Mouse (Mus musculus) brain, embryonic 14.5 days (tissue): ENCODE data around the gene Ngf. TPM values are rescaled to one million over a fixed set of nuclear protein-coding genes. Genes with fewer than 3 reads are reported as not detected.

Source experiments
- DNase-seq: peaks from one replicate; pipeline ENCODE4 v3.0.0-alpha.2; 2011; ENCODE audit warnings: low read depth
- CTCF ChIP-seq: fragments of 200-500 bp; IDR thresholded peaks from 2 replicates; pipeline ENCODE4 v1.5.1; 2012; ENCODE audit warnings: inconsistent platforms, mild to moderate bottlenecking, moderate library complexity, borderline replicate concordance; ENCODE audit not compliant: insufficient read depth, insufficient read length; ENCODE audit errors: extremely low read depth
- POLR2A ChIP-seq: fragments of 200-500 bp; IDR thresholded peaks from 2 replicates; pipeline ENCODE4 v1.6.1; 2012; ENCODE audit warnings: mild to moderate bottlenecking, inconsistent platforms, borderline replicate concordance; ENCODE audit not compliant: poor library complexity, insufficient read depth, insufficient read length, severe bottlenecking; ENCODE audit errors: extremely low read depth
- polyA plus RNA-seq: library from polyadenylated mRNA; depleted of rRNA; stranded (reverse); fragments of >200 nt; gene quantifications from 2 replicates; pipeline ENCODE4 v1.2.3, GENCODE M21; 2012

The Ngf gene
- polyA plus RNA-seq, 1 experiment: 3.2 TPM

GRCm38 (mm10) chr3:102516937-102517336 is 47.2 kb downstream of the Ngf start:
- no peak for DNase-seq
- TF ChIP-seq POLR2A: no peak
- TF ChIP-seq CTCF: no peak

GRCm38 (mm10) chr3:102521061-102521460 is 51.3 kb downstream of the Ngf start:
- TF ChIP-seq POLR2A (no peak), CTCF (no peak)
- no peak for DNase-seq

GRCm38 (mm10) chr3:102523711-102524110 is 54.0 kb downstream of the Ngf start:
- no peak for DNase-seq
- TF ChIP-seq CTCF (no peak), POLR2A (no peak)

GRCm38 (mm10) chr3:102524951-102525350 is 55.2 kb downstream of the Ngf start:
- no peak for DNase-seq
- no peak for TF ChIP-seq CTCF
- no peak for TF ChIP-seq POLR2A

GRCm38 (mm10) chr3:102525856-102526255 is 56.1 kb downstream of the Ngf start:
- no peak for DNase-seq
- no peak for TF ChIP-seq POLR2A
- TF ChIP-seq CTCF: no peak

- no peak for TF ChIP-seq CTCF
- no peak for TF ChIP-seq POLR2A
- peak; percentile 32 for DNase-seq
Measured at GRCm38 (mm10) chr3:102526481-102526880, 56.8 kb downstream of the Ngf start.

GRCm38 (mm10) chr3:102534744-102535143 is 65.0 kb downstream of the Ngf start:
- TF ChIP-seq CTCF: no peak
- no peak for TF ChIP-seq POLR2A

GRCm38 (mm10) chr3:102543646-102544045 is 73.9 kb downstream of the Ngf start:
- TF ChIP-seq CTCF (no peak), POLR2A (no peak)

More at GRCm38 (mm10) chr3:102534744-102535143, 65.0 kb downstream of the Ngf start:
- DNase-seq: no peak

GRCm38 (mm10) chr3:102547536-102547935 is 77.8 kb downstream of the Ngf start:
- DNase-seq: no peak
- no peak for TF ChIP-seq POLR2A
- no peak for TF ChIP-seq CTCF

More at GRCm38 (mm10) chr3:102543646-102544045, 73.9 kb downstream of the Ngf start:
- DNase-seq: no peak

GRCm38 (mm10) chr3:102553935-102554670 is 84.4 kb downstream of the Ngf start:
- DNase-seq: no peak
- TF ChIP-seq CTCF (no peak), POLR2A (no peak)

- DNase-seq: no peak
- TF ChIP-seq CTCF: no peak
- no peak for TF ChIP-seq POLR2A
Measured at GRCm38 (mm10) chr3:102556108-102556507, 86.4 kb downstream of the Ngf start.

- DNase-seq: no peak
- TF ChIP-seq POLR2A: no peak
- no peak for TF ChIP-seq CTCF
Measured at GRCm38 (mm10) chr3:102556645-102557044, 86.9 kb downstream of the Ngf start.
